Mouse (Mus musculus) CH12.LX (cell line): ENCODE data around the gene Kcnk3.

Experiments
- CTCF ChIP-seq, 2 experiments: IDR thresholded peaks in 1 of 2; conservative IDR thresholded peaks in 1 of 2; 2 replicates each; pipeline ENCODE4 v1.5.1; 2011 to 2012; ENCODE audit warnings: low read depth in 2 of 2, low read length in 2 of 2, improper control_type of control experiment in 1 of 2, inconsistent platforms in 1 of 2, mild to moderate bottlenecking in 1 of 2, moderate library complexity in 1 of 2
- ZNF384 ChIP-seq: IDR thresholded peaks from 2 replicates; pipeline ENCODE4 v1.6.1; 2012; ENCODE audit warnings: low read depth, low read length, improper control_type of control experiment, inconsistent platforms

GRCm38 (mm10) chr5:30605649-30606048, 17.7 kb downstream of the Kcnk3 start:
- TF ChIP-seq CTCF (conservative IDR thresholded peaks at IDR 0.05 in 1 of 2, IDR thresholded peaks at IDR 0.05 in 1 of 2; ENCODE audit: low read depth in 2 of 2, low read length in 2 of 2) (no peak), ZNF384 (no peak)
